Mouse (Mus musculus): ENCODE results near the gene Dnmbp.

- TF ChIP-seq TAL1 (IDR thresholded peaks at IDR 0.05; ENCODE audit: low read length) = no peak
- TF ChIP-seq GATA1 (IDR thresholded peaks at IDR 0.05; ENCODE audit: low read length) = no peak
Observed at GRCm38 (mm10) chr19:43916586-43917405, 23.2 kb downstream of the Dnmbp start.
